Mouse (Mus musculus) kidney, postnatal 4 days (tissue): ENCODE measurements around the gene Vmn1r172.
"Not testable (repeated sequence)": the region's sequence is repeated elsewhere in the genome, so short reads cannot be mapped to it uniquely, and the experiment has no call there.

Source experiments
- DNase-seq, 2 experiments: peaks; one replicate each; pipeline ENCODE4 v3.0.0; 2021; ENCODE audit warnings: mixed read lengths in 2 of 2

Vmn1r172 gene

GRCm38 (mm10) chr7:23658016-23658415, at the start of gene Vmn1r172:
Gene Vmn1r172 (plus strand): TSS chr7:23658316.
- no peak for DNase-seq

GRCm38 (mm10) chr7:23630422-23630821, 27.7 kb upstream of the Vmn1r172 start, which contains the start of gene Vmn1r171:
Gene Vmn1r171 (plus strand): TSS chr7:23630722.
- DNase-seq, result no peak

GRCm38 (mm10) chr7:23700403-23700802, 42.3 kb downstream of the Vmn1r172 start, which contains the start of gene Vmn1r173:
Gene Vmn1r173 (plus strand): TSS chr7:23700703.
- not testable (repeated sequence) for DNase-seq
